In genomic region chr6:13758946-13759345, GRCm38 (mm10) we compare ENCODE assay signal across 14 mouse cellular contexts.
A peak's percentile ranks its signal among the peaks of the same experiment; 100 is the strongest.
DNase-seq lines count a peak whose midpoint lies in the region; ATAC-seq and TF ChIP-seq lines count a peak whose summit lies in the region.
"Had no signal": no experiment of that assay in that cellular context is flagged by ENCODE, and none has a peak within 500 bp of the region (broad histone marks: within the 10 kb centered on the region; RNA-seq: fewer than 3 reads in every experiment).

No protein-coding gene starts in this region.

- no peak for ATAC-seq in forebrain, postnatal 0 days
- ATAC-seq in forebrain, embryonic 12.5 days (ENCODE audit: low FRiP score): no peak
- no peak for ATAC-seq in liver, embryonic 11.5 days (replicated peaks; ENCODE audit: low FRiP score)

- H3K4me3 ChIP-seq in forebrain, postnatal 0 days (ENCODE audit: low read depth, low read length): no peak overlapping the region
- no peak overlapping the region for H3K4me3 ChIP-seq in forebrain, embryonic 12.5 days (replicated peaks)
- H3K4me3 ChIP-seq in liver, adult 2 months (ENCODE audit: insufficient read depth, low read depth, low read length): no peak overlapping the region
- no peak overlapping the region for H3K4me3 ChIP-seq in liver, embryonic 11.5 days (ENCODE audit: low read depth, low read length)
- H3K4me3 ChIP-seq: megakaryocyte, embryonic 14.5 days; neural tube, embryonic 13.5 days had no signal

- H3K9me3 ChIP-seq in forebrain, postnatal 0 days (ENCODE audit: low read length): no peaks in the 10 kb centered on the region
- no peaks in the 10 kb centered on the region for H3K9me3 ChIP-seq in forebrain, embryonic 12.5 days
- no peaks in the 10 kb centered on the region for H3K9me3 ChIP-seq in liver, embryonic 11.5 days (ENCODE audit: control insufficient read depth, low read length)
- H3K9me3 ChIP-seq: megakaryocyte, embryonic 14.5 days; neural tube, embryonic 13.5 days had no signal

- TF ChIP-seq CTCF in forebrain, postnatal 0 days (IDR thresholded peaks at IDR 0.05; ENCODE audit: low read depth): peak; percentile 62
- no peak for TF ChIP-seq CTCF in liver, adult 2 months (IDR thresholded peaks at IDR 0.05; ENCODE audit: low read depth, low read length)

- H3K4me2 ChIP-seq in forebrain, postnatal 0 days (ENCODE audit: low read depth): no peak overlapping the region
- no peak overlapping the region for H3K4me2 ChIP-seq in forebrain, embryonic 12.5 days
- H3K4me2 ChIP-seq in liver, embryonic 11.5 days: no peak overlapping the region
- H3K4me2 ChIP-seq: neural tube, embryonic 13.5 days had no signal

- TF ChIP-seq POLR2A in liver, adult 2 months (IDR thresholded peaks at IDR 0.05; ENCODE audit: extremely low read depth, insufficient read depth, low read length): no peak

- H3K27me3 ChIP-seq in forebrain, postnatal 0 days (ENCODE audit: insufficient read depth, low read length): no peaks in the 10 kb centered on the region
- no peaks in the 10 kb centered on the region for H3K27me3 ChIP-seq in forebrain, embryonic 12.5 days
- no peaks in the 10 kb centered on the region for H3K27me3 ChIP-seq in liver, adult 2 months (ENCODE audit: control insufficient read depth, insufficient read depth, low read length)
- no peaks in the 10 kb centered on the region for H3K27me3 ChIP-seq in liver, embryonic 11.5 days (replicated peaks; ENCODE audit: control insufficient read depth, insufficient read depth, low read length)
- H3K27me3 ChIP-seq: megakaryocyte, embryonic 14.5 days; neural tube, embryonic 13.5 days had no signal

- H3K9ac ChIP-seq in forebrain, postnatal 0 days: no peak overlapping the region
- no peak overlapping the region for H3K9ac ChIP-seq in forebrain, embryonic 12.5 days
- no peak overlapping the region for H3K9ac ChIP-seq in liver, adult 2 months (ENCODE audit: low read depth, low read length)
- no peak overlapping the region for H3K9ac ChIP-seq in liver, embryonic 11.5 days (ENCODE audit: low read depth, low read length)
- H3K9ac ChIP-seq: neural tube, embryonic 13.5 days had no signal

- H3K4me1 ChIP-seq in forebrain, postnatal 0 days (ENCODE audit: insufficient read depth): no peaks in the 10 kb centered on the region
- H3K4me1 ChIP-seq in forebrain, embryonic 12.5 days: no peaks in the 10 kb centered on the region
- H3K4me1 ChIP-seq in liver, adult 2 months (ENCODE audit: control insufficient read depth, insufficient read depth, low read length): no peaks in the 10 kb centered on the region
- H3K4me1 ChIP-seq in liver, embryonic 11.5 days (replicated peaks; ENCODE audit: control insufficient read depth, insufficient read depth, low read length): no peaks in the 10 kb centered on the region
- H3K4me1 ChIP-seq: megakaryocyte, embryonic 14.5 days; neural tube, embryonic 13.5 days had no signal

- no peak overlapping the region for H3K27ac ChIP-seq in forebrain, postnatal 0 days (ENCODE audit: low read depth, low read length)
- no peak overlapping the region for H3K27ac ChIP-seq in forebrain, embryonic 12.5 days
- H3K27ac ChIP-seq in liver, adult 2 months (replicated peaks; ENCODE audit: insufficient read depth, low read depth, low read length): no peak overlapping the region
- no peak overlapping the region for H3K27ac ChIP-seq in liver, embryonic 11.5 days (ENCODE audit: low read depth, low read length)
- H3K27ac ChIP-seq: neural tube, embryonic 13.5 days had no signal

- H3K79me2 ChIP-seq in liver, adult 2 months (ENCODE audit: control insufficient read depth, insufficient read depth, low read length): no peaks in the 10 kb centered on the region

- no peaks in the 10 kb centered on the region for H3K36me3 ChIP-seq in forebrain, postnatal 0 days (ENCODE audit: insufficient read depth)
- H3K36me3 ChIP-seq in forebrain, embryonic 12.5 days (replicated peaks): no peaks in the 10 kb centered on the region
- no peaks in the 10 kb centered on the region for H3K36me3 ChIP-seq in liver, adult 2 months (ENCODE audit: control insufficient read depth, insufficient read depth, low read length)
- no peaks in the 10 kb centered on the region for H3K36me3 ChIP-seq in liver, embryonic 11.5 days (ENCODE audit: control insufficient read depth, insufficient read depth, low read length)
- H3K36me3 ChIP-seq: neural tube, embryonic 13.5 days had no signal

- DNase-seq in forebrain, postnatal 0 days: peak; percentile 25
- DNase-seq in liver, adult 2 months (ENCODE audit: extremely low read depth, low read depth, low spot score): peak; percentile 11
- DNase-seq in liver, embryonic 11.5 days (ENCODE audit: low spot score): no peak
- DNase-seq in Muller cell, postnatal 12 days (ENCODE audit: inconsistent ontology term): peak; percentile 5
- DNase-seq in fibroblast of lung, adult 2 months (ENCODE audit: low read depth): peak; percentile 16
- DNase-seq in testis, postnatal 14 days (ENCODE audit: low spot score): no peak
- DNase-seq in lung, adult 18-20 months: no peak
- DNase-seq: cerebellum, adult 11 months; gastrocnemius, postnatal 10 days; kidney, adult 11 months; liver had no signal

Comparison
In these comparisons a context has a peak if more than half of its experiments do, and no peak if none do; other contexts are left out.
1. DNase-seq: peak in forebrain, postnatal 0 days (single experiment), liver, adult 2 months (single experiment), Muller cell, postnatal 12 days (single experiment) and fibroblast of lung, adult 2 months (single experiment); none in liver, embryonic 11.5 days (single experiment), testis, postnatal 14 days (single experiment) and lung, adult 18-20 months (0 of 2).